Comparison of ENCODE assay signal across 27 mouse cellular contexts in the genomic region with DNA sequence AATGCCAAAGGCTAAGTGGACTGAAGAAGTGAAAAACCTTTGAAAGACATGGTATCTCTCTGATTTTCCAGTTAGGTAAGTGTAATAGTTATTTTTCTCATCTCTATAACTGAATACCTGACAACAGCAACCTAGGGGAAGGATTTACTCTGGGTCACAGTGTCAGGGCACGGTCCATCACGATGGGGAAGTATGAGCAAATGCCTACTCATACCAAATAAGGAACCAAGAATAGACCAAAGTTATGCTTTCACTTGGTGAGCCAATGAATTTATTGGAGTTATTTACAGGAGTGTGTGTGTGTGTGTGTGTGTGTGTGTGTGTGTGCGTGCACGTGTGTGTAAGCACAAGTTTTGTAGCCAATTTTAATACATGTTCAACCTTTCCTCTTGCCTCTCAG. TPM values are rescaled to one million over a fixed set of nuclear protein-coding genes. Genes with fewer than 3 reads are reported as not detected.
"Had no signal": no experiment of that assay in that cellular context is flagged by ENCODE, and none has a peak within 500 bp of the region (broad histone marks: within the 10 kb centered on the region; RNA-seq: fewer than 3 reads in every experiment).

No protein-coding gene starts in this region.

- H3K27ac ChIP-seq: kidney, embryonic 15.5 days; liver, embryonic 13.5 days; stomach, embryonic 15.5 days had no signal

- DNase-seq: kidney, adult 11 months; kidney, adult 8-10 months; kidney, postnatal 10 days; kidney, postnatal 36 days; liver, embryonic 13.5 days; lung, adult 2 months; lung, postnatal 14 days; lung, postnatal 4 days; midbrain, embryonic 14.5 days; right cerebral cortex, adult 18-20 months; right cerebral cortex, postnatal 14 days; spleen, adult 18-20 months; thymus, postnatal 36 days had no signal

- H3K27me3 ChIP-seq: kidney, embryonic 15.5 days; liver, embryonic 13.5 days; stomach, embryonic 15.5 days had no signal

- H3K36me3 ChIP-seq: kidney, embryonic 15.5 days; liver, embryonic 13.5 days; stomach, embryonic 15.5 days had no signal

- H3K4me1 ChIP-seq: kidney, embryonic 15.5 days; liver, embryonic 13.5 days; stomach, embryonic 15.5 days had no signal

- H3K4me3 ChIP-seq: kidney, embryonic 15.5 days; liver, embryonic 13.5 days; stomach, embryonic 15.5 days had no signal

- H3K9me3 ChIP-seq: liver, embryonic 13.5 days; stomach, embryonic 15.5 days had no signal

- H3K9ac ChIP-seq: kidney, embryonic 15.5 days; liver, embryonic 13.5 days; stomach, embryonic 15.5 days had no signal

- H3K4me2 ChIP-seq: kidney, embryonic 15.5 days; liver, embryonic 13.5 days; midbrain, embryonic 11.5 days; stomach, embryonic 15.5 days had no signal

RNA-seq across cellular contexts. Expression of a gene that starts 41.5 kb away (rescaled TPM):
- total RNA-seq: left cerebral cortex, postnatal 10 days; liver, adult 2 months; megakaryocyte-erythroid progenitor cell, adult 5-6 weeks; midbrain, postnatal 0 days had no signal
- polyA plus RNA-seq: kidney, embryonic 15.5 days; limb, embryonic 11.5 days; limb, embryonic 14.5 days; liver, adult 2 months; liver, embryonic 13.5 days; liver, embryonic 16.5 days; lung, adult 2 months; lung, embryonic 16.5 days; midbrain, embryonic 11.5 days; midbrain, embryonic 14.5 days; midbrain, postnatal 0 days; neural tube, embryonic 14.5 days; stomach, embryonic 15.5 days; thymus, postnatal 0 days; urinary bladder, adult 2 months had no signal
